Mouse (Mus musculus) c-Kit-positive CD71-negative TER-119-negative erythroid progenitor cells, embryonic 14.5 days (primary cell): Measurements from ENCODE around the gene S100a14.

Experiments used
- DNase-seq: peaks from one replicate; pipeline ENCODE4 v3.0.0-alpha.2; 2013; ENCODE audit warnings: low read depth

The S100a14 gene

GRCm38 (mm10) chr3:90517711-90518110, 8.9 kb upstream of the S100a14 start:
- DNase-seq = no peak

- peak; percentile 36 for DNase-seq
These were observed 1.2 kb upstream of the S100a14 start for GRCm38 (mm10) chr3:90525421-90525820.

GRCm38 (mm10) chr3:90526076-90526475, 580 bp upstream of the S100a14 start:
- no peak for DNase-seq

DNA sequence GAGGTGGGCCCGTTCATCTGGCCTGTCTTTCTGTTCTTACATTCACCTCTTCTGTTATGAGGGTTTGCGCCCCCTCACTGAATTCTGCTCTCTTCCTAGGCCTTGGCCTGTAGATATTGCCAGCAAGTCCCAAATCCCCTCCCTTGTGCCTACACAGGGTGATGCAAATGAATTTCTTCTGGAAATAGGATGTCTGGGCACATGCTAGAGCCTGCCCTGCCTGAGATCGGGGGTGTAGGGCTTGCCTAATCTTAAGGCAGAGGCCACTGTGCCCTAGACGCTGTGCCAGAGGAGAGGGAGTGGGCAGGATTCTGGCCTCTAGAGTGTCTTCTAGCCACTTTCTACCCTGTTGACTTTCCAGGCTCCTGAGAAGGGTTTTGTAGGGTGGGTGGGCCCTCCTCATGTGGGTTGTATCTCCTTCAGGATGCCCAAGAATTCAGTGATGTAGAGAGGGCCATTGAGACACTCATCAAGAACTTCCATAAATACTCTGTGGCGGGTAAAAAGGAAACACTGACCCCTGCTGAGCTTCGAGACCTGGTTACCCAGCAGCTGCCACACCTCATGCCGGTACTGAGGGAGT, 726 bp downstream of the S100a14 start:
- DNase-seq = no peak

- DNase-seq = no peak
These were observed 5.1 kb downstream of the S100a14 start for GRCm38 (mm10) chr3:90531713-90532112.

DNA sequence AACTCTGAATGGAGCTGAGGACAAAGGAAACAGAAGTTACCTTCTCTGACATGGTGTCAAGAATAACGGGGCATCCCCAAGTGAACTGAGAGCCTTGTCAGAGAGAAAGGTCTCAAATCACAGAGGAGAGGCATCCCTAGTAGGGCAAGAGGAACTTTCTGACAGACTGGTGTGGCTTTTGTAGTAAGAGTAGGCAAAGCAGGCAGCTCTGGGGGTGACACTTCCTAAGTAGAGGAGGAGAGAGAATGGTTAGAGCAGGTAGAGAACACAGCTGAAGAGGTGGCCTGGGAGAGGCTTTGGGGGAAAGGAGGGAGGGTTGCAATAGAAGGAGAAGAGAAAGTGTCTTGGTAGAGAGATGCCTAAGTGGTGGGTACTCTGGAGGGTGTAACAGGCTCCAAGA, 8.8 kb downstream of the S100a14 start:
- DNase-seq = no peak

- no peak for DNase-seq
These were observed 10.7 kb downstream of the S100a14 start, which contains the start of gene S100a16 for GRCm38 (mm10) chr3:90537141-90537904. S100a16 (plus strand) TSS chr3:90537254.

GRCm38 (mm10) chr3:90537905-90538296, 11.2 kb downstream of the S100a14 start:
- no peak for DNase-seq

GRCm38 (mm10) chr3:90540904-90541303, 14.2 kb downstream of the S100a14 start:
- no peak for DNase-seq

- DNase-seq = no peak
These were observed 23.2 kb downstream of the S100a14 start for GRCm38 (mm10) chr3:90549676-90550420.

DNA sequence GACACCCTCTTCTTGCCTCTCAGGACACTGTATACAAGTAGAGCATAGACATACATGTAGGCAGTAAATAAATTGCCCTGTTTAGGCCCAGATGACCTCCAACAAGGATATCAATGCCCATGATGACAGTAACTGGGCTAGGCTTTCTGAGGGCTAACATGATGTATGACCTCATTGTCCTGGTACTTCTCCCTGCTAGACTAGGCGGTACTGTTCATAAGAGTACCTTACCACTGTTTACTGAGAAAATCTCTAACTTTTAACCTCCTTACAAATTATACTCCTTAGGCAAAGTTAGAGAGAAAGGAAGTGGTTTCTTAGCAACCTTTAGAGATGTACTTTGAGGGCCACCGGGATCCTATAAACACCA, 23.8 kb downstream of the S100a14 start:
- DNase-seq = no peak

- DNase-seq = no peak
These were observed 25.6 kb downstream of the S100a14 start for GRCm38 (mm10) chr3:90552231-90552630.

GRCm38 (mm10) chr3:90555954-90556353, 29.3 kb downstream of the S100a14 start:
- DNase-seq = no peak

GRCm38 (mm10) chr3:90560008-90560628, 33.5 kb downstream of the S100a14 start, which contains the start of gene S100a3:
S100a3 (plus strand) TSS chr3:90560578.
- no peak for DNase-seq

DNA sequence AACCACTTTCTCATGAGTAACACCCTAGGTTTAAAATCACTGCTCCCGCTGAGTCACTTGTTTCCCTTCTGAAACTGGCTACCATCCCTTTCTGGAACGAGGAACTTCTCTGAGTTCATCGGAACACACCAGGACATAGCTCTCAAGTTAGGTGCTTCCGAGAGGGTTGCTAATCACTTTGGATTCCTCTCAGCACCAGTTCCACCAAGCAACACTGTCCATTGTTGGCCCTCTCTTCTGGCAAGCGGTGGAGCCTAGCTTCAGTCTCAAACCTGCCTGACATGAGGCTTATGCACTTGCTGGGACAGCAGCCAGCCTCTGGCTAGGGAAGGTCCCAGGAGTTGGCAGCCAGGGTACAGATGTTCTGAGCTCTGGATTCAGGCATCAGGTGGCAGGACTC, 48.0 kb downstream of the S100a14 start:
- no peak for DNase-seq

- no peak for DNase-seq
These were observed 48.7 kb downstream of the S100a14 start for GRCm38 (mm10) chr3:90575320-90575719.

- DNase-seq = no peak
These were observed 49.8 kb downstream of the S100a14 start for GRCm38 (mm10) chr3:90576351-90577001.
